Mouse (Mus musculus): ENCODE data around the gene Rpap2. TPM values are rescaled to one million over a fixed set of nuclear protein-coding genes. Genes with fewer than 3 reads are reported as not detected.

Gene Rpap2
- polyA plus RNA-seq, 1 experiment = 9.7 TPM

DNA sequence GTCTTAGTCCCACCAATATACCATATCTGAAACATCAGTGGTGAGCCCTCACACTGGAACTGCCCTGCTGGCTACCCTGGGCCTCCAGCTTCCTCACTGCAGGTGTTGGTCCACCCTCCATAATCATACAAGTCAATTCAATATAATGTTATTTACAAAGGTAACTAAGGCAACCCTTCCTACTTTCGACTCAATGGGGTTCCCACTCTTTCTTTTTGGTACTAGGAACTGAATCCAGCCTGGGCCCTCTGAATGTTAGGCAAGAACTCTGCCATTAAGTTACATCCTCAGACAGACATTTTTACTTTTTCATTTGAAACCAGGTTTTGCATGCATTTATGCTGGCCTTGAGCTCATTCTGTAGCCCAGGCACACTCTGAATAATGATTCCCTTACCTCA is 109.1 kb downstream of the Rpap2 start:
- no peaks in the 10 kb centered on the region for H3K36me3 ChIP-seq (ENCODE audit: control insufficient read depth, insufficient read depth)
- no peak overlapping the region for H3K4me2 ChIP-seq (ENCODE audit: low read depth)
- no peak overlapping the region for H3ac ChIP-seq (ENCODE audit: control insufficient read depth, insufficient read length)
- peaks cover 3% of the 10 kb centered on the region for H3K27me3 ChIP-seq (ENCODE audit: control insufficient read depth, insufficient read depth, insufficient read length)
- no peaks in the 10 kb centered on the region for H3K79me2 ChIP-seq (ENCODE audit: control insufficient read depth, insufficient read depth)
- H3K4me3 ChIP-seq = no peak overlapping the region
- no peak for TF ChIP-seq POLR2A (IDR thresholded peaks at IDR 0.05; ENCODE audit: insufficient read length, low read depth)
- no peak for TF ChIP-seq TCF3 (IDR thresholded peaks at IDR 0.05; ENCODE audit: insufficient read length, low read depth)
- TF ChIP-seq MYOG (IDR thresholded peaks at IDR 0.05; ENCODE audit: control insufficient read depth in 1 of 3, insufficient read depth in 1 of 3, insufficient read length in 2 of 3, low read depth in 2 of 3) = no peak
- no peak for TF ChIP-seq SRF (IDR thresholded peaks at IDR 0.05; ENCODE audit: control insufficient read depth, insufficient read length, low read depth)
- TF ChIP-seq CEBPB (IDR thresholded peaks at IDR 0.05; ENCODE audit: insufficient read depth, poor library complexity, severe bottlenecking) = no peak
- no peak for TF ChIP-seq USF1 (IDR thresholded peaks at IDR 0.05; ENCODE audit: low read depth)
- TF ChIP-seq REST (IDR thresholded peaks at IDR 0.05; ENCODE audit: insufficient read depth, insufficient read length) = no peak
- TF ChIP-seq MYOD1 (IDR thresholded peaks at IDR 0.05; ENCODE audit: control insufficient read depth in 1 of 3, insufficient read length in 2 of 3, low read depth in 2 of 3) = no peak
- TF ChIP-seq E2F4 (IDR thresholded peaks at IDR 0.05; ENCODE audit: insufficient read depth) = no peak
- no peak for TF ChIP-seq MAX (IDR thresholded peaks at IDR 0.05; ENCODE audit: low read depth)
- TF ChIP-seq POLR2AphosphoS2 (IDR thresholded peaks at IDR 0.05; ENCODE audit: insufficient read length, low read depth) = no peak
- no peak for TF ChIP-seq TCF12 (IDR thresholded peaks at IDR 0.05; ENCODE audit: insufficient read depth, poor library complexity, severe bottlenecking)

DNA sequence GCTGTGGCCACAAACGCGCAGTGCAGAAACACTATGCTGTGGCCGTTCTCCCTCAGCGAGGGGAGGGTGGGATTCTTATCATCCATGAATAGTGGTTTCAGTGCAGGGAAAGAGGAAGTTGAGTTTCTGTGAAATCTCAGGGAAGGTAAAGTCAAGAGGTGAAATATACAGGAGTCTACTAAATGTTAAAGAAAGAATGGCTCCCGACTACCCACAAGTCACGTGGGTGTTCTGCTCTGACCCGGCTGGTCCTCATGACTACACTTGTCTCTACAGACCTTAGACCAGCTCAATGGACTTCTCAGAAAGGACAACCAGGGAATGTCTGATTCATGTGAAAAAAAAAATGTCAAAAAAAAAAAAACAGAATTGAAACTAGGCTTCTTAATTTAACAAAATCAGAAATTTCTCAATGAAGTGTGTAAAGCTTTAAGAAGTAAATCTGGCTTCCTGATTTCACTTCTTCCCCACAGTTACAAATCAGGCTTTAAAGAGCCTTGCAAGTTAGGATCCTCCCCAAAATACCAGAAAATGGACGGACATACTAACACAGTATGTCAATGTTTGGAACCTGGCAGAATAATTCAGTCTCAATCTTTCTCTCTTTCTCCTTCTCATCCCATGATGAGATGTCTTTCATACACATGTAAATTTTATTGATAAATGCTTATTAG is 111.1 kb downstream of the Rpap2 start:
- H3ac ChIP-seq (ENCODE audit: control insufficient read depth, insufficient read length) = no peak overlapping the region
- no peak for TF ChIP-seq SRF (IDR thresholded peaks at IDR 0.05; ENCODE audit: control insufficient read depth, insufficient read length, low read depth)
- no peak for TF ChIP-seq MYOD1 (IDR thresholded peaks at IDR 0.05; ENCODE audit: control insufficient read depth in 1 of 3, insufficient read length in 2 of 3, low read depth in 2 of 3)
- no peak for TF ChIP-seq CEBPB (IDR thresholded peaks at IDR 0.05; ENCODE audit: insufficient read depth, poor library complexity, severe bottlenecking)
- TF ChIP-seq POLR2A (IDR thresholded peaks at IDR 0.05; ENCODE audit: insufficient read length, low read depth) = no peak
- no peak for TF ChIP-seq TCF3 (IDR thresholded peaks at IDR 0.05; ENCODE audit: insufficient read length, low read depth)
- TF ChIP-seq MAX (IDR thresholded peaks at IDR 0.05; ENCODE audit: low read depth) = no peak
- no peak for TF ChIP-seq MYOG (IDR thresholded peaks at IDR 0.05; ENCODE audit: control insufficient read depth in 1 of 3, insufficient read depth in 1 of 3, insufficient read length in 2 of 3, low read depth in 2 of 3)
- TF ChIP-seq USF1 (IDR thresholded peaks at IDR 0.05; ENCODE audit: low read depth) = no peak
- no peak for TF ChIP-seq REST (IDR thresholded peaks at IDR 0.05; ENCODE audit: insufficient read depth, insufficient read length)
- no peak overlapping the region for H3K4me2 ChIP-seq (ENCODE audit: low read depth)
- no peak overlapping the region for H3K4me3 ChIP-seq
- H3K36me3 ChIP-seq (ENCODE audit: control insufficient read depth, insufficient read depth) = no peaks in the 10 kb centered on the region
- H3K27me3 ChIP-seq (ENCODE audit: control insufficient read depth, insufficient read depth, insufficient read length) = peaks cover 5% of the 10 kb centered on the region
- H3K79me2 ChIP-seq (ENCODE audit: control insufficient read depth, insufficient read depth) = no peaks in the 10 kb centered on the region

Other genes with a start within 250 kb of the Rpap2 start
- not detected for gene Ephx4, start 194.6 kb upstream of the Rpap2 start, polyA plus RNA-seq (2012; fragmentation: generic; extraction: Trizol)
- gene Lpcat2b, start 165.8 kb upstream of the Rpap2 start, polyA plus RNA-seq (2012; fragmentation: generic; extraction: Trizol) = not detected
- 0.62 TPM for gene Btbd8, start 159.4 kb upstream of the Rpap2 start, polyA plus RNA-seq (2012; fragmentation: generic; extraction: Trizol)
- gene Gm42669, start 89.8 kb upstream of the Rpap2 start, polyA plus RNA-seq (2012; fragmentation: generic; extraction: Trizol) = 0.02 TPM
- gene 1700028K03Rik, start 62.7 kb upstream of the Rpap2 start, polyA plus RNA-seq (2012; fragmentation: generic; extraction: Trizol) = not detected
- 2.7 TPM for gene Glmn, start 515 bp downstream of the Rpap2 start, polyA plus RNA-seq (2012; fragmentation: generic; extraction: Trizol)
- 0.78 TPM for gene Gfi1, start 128.7 kb downstream of the Rpap2 start, polyA plus RNA-seq (2012; fragmentation: generic; extraction: Trizol)
- gene Ube2d2b, start 232.7 kb downstream of the Rpap2 start, polyA plus RNA-seq (2012; fragmentation: generic; extraction: Trizol) = 0.02 TPM

All from myocyte (in vitro differentiated cells).